Mouse (Mus musculus) kidney, embryonic 16.5 days (tissue): ENCODE measurements around the gene Sdhc. TPM values are rescaled to one million over a fixed set of nuclear protein-coding genes. Genes with fewer than 3 reads are reported as not detected.

Experiments
- ATAC-seq: fragments of 200-750 bp; cut with Nextera tagmentation; 2 replicates; pipeline ENCODE4 v1.8.0; 2017; ENCODE audit warnings: moderate TSS enrichment; ENCODE audit not compliant: low FRiP score, low TSS enrichment
- H3K27ac ChIP-seq: fragments of 300-500 bp; sonication (generic); 2 replicates; pipeline ENCODE4 v1.5.1; 2014; ENCODE audit warnings: low read length
- H3K27me3 ChIP-seq: fragments of 300-500 bp; sonication (generic); 2 replicates; pipeline ENCODE4 v1.6.1; 2014; ENCODE audit warnings: low read length, control low read depth, mixed read lengths; ENCODE audit not compliant: insufficient read depth
- H3K36me3 ChIP-seq: fragments of 300-500 bp; sonication (generic); 2 replicates; pipeline ENCODE4 v1.6.1; 2014; ENCODE audit warnings: low read length, control low read depth, mixed read lengths; ENCODE audit not compliant: insufficient read depth
- H3K4me1 ChIP-seq: fragments of 300-500 bp; sonication (generic); 2 replicates; pipeline ENCODE4 v1.6.1; 2014; ENCODE audit warnings: low read length, control low read depth, mixed read lengths; ENCODE audit not compliant: insufficient read depth
- H3K4me2 ChIP-seq: fragments of 300-500 bp; sonication (generic); replicated peaks from 2 replicates; pipeline ENCODE4 v1.6.1; 2014; ENCODE audit warnings: low read depth, low read length
- H3K4me3 ChIP-seq: fragments of 300-500 bp; sonication (generic); 2 replicates; pipeline ENCODE4 v1.5.1; 2014; ENCODE audit warnings: mild to moderate bottlenecking, low read length
- H3K9ac ChIP-seq: fragments of 300-500 bp; sonication (generic); replicated peaks from 2 replicates; pipeline ENCODE4 v1.6.1; 2014; ENCODE audit warnings: low read length
- H3K9me3 ChIP-seq: fragments of 300-500 bp; sonication (generic); 2 replicates; pipeline ENCODE4 v1.6.1; 2016; ENCODE audit warnings: low read length, control low read depth
- WGBS: fragments of 180-500 bp; shearing (Covaris S2); extraction: QIAGEN DNeasy Blood & Tissue Kit; methylation state at CpG from one replicate; pipeline ENCODE4 v1.1.7; 2014; 5-methylcytosine and 5-hydroxymethylcytosine counted together
- polyA plus RNA-seq: library from polyadenylated mRNA; unstranded; fragments of >200 nt; fragmentation: Nextera tagmentation; extraction: Ambion mirVana; gene quantifications from 2 replicates; pipeline ENCODE4 v1.2.1, GENCODE M21; 2015

Gene Sdhc
- polyA plus RNA-seq, 1 experiment from 2014 or later, result 340 TPM

- no peaks in the 10 kb centered on the region for H3K4me1 ChIP-seq
- 88% methylated on average over 14 of the region's 14 CpGs for WGBS
These were observed 31.0 kb downstream of the Sdhc start for GRCm38 (mm10) chr1:171119405-171119804.

GRCm38 (mm10) chr1:171118996-171119395 is 31.4 kb downstream of the Sdhc start:
- Histone ChIP-seq H3K36me3 (no peaks in the 10 kb centered on the region), H3K4me2 (no peak overlapping the region), H3K4me1 (no peaks in the 10 kb centered on the region), H3K9me3 (no peaks in the 10 kb centered on the region), H3K27ac (no peak overlapping the region), H3K27me3 (no peaks in the 10 kb centered on the region), H3K4me3 (no peak overlapping the region), H3K9ac (no peak overlapping the region)
- ATAC-seq, result no peak
- WGBS, result 91% methylated on average over 5 of the region's 5 CpGs

More at GRCm38 (mm10) chr1:171119405-171119804, 31.0 kb downstream of the Sdhc start:
- Histone ChIP-seq H3K27ac (no peak overlapping the region), H3K27me3 (no peaks in the 10 kb centered on the region), H3K9ac (no peak overlapping the region), H3K9me3 (no peaks in the 10 kb centered on the region), H3K4me2 (no peak overlapping the region), H3K36me3 (no peaks in the 10 kb centered on the region), H3K4me3 (no peak overlapping the region)
- ATAC-seq, result no peak

- no peak overlapping the region for H3K27ac ChIP-seq
- H3K4me2 ChIP-seq, result no peak overlapping the region
- no peak overlapping the region for H3K4me3 ChIP-seq
- H3K4me1 ChIP-seq, result peaks cover 3% of the 10 kb centered on the region; the same call in 1 of the 2 replicates
- WGBS, result 7% methylated on average over 4 of the region's 4 CpGs
- H3K36me3 ChIP-seq, result no peaks in the 10 kb centered on the region
- H3K9me3 ChIP-seq, result no peaks in the 10 kb centered on the region
- no peak overlapping the region for H3K9ac ChIP-seq
- H3K27me3 ChIP-seq, result no peaks in the 10 kb centered on the region
- ATAC-seq, result no peak
These were observed 32.1 kb downstream of the Sdhc start for GRCm38 (mm10) chr1:171118269-171118684.

- H3K9me3 ChIP-seq, result no peaks in the 10 kb centered on the region
- no peak overlapping the region for H3K27ac ChIP-seq
- 64% methylated on average over 4 of the region's 4 CpGs for WGBS
- H3K9ac ChIP-seq, result no peak overlapping the region
- no peak overlapping the region for H3K4me3 ChIP-seq
- H3K27me3 ChIP-seq, result no peaks in the 10 kb centered on the region
- H3K4me1 ChIP-seq, result peaks cover 10% of the 10 kb centered on the region
- no peak for ATAC-seq
- H3K4me2 ChIP-seq, result no peak overlapping the region
- H3K36me3 ChIP-seq, result no peaks in the 10 kb centered on the region
These were observed 34.1 kb downstream of the Sdhc start for GRCm38 (mm10) chr1:171116280-171116679.

GRCm38 (mm10) chr1:171113873-171114299 is 36.5 kb downstream of the Sdhc start, which contains the start of gene Cfap126:
Gene Cfap126, plus strand, starts transcription at chr1:171113918.
- Histone ChIP-seq H3K4me3 (peak within 1 kb of the TSS; percentile 49), H3K4me1 (peaks cover 14% of the 10 kb centered on the region), H3K27me3 (no peaks in the 10 kb centered on the region), H3K9me3 (no peaks in the 10 kb centered on the region), H3K9ac (peak within 1 kb of the TSS; percentile 69), H3K27ac (peak within 1 kb of the TSS; percentile 75), H3K4me2 (peak within 1 kb of the TSS; percentile 58), H3K36me3 (no peaks in the 10 kb centered on the region)
- peak; percentile 58 for ATAC-seq
- under 1% methylated on average over 24 of the region's 24 CpGs for WGBS

GRCm38 (mm10) chr1:171112986-171113385 is 37.4 kb downstream of the Sdhc start:
- ATAC-seq, result no peak
- no peak overlapping the region for H3K4me3 ChIP-seq
- H3K27ac ChIP-seq, result no peak overlapping the region
- 67% methylated on average over 4 of the region's 4 CpGs for WGBS
- no peak overlapping the region for H3K4me2 ChIP-seq
- no peak overlapping the region for H3K9ac ChIP-seq
- H3K4me1 ChIP-seq, result peaks cover 14% of the 10 kb centered on the region
- no peaks in the 10 kb centered on the region for H3K27me3 ChIP-seq
- no peaks in the 10 kb centered on the region for H3K9me3 ChIP-seq
- no peaks in the 10 kb centered on the region for H3K36me3 ChIP-seq

GRCm38 (mm10) chr1:171111781-171112575 is 38.4 kb downstream of the Sdhc start:
- Histone ChIP-seq H3K4me1 (peaks cover 14% of the 10 kb centered on the region), H3K9ac (peak overlapping the region; percentile 70), H3K36me3 (no peaks in the 10 kb centered on the region), H3K27ac (peak overlapping the region; percentile 84), H3K4me2 (peak overlapping the region; percentile 63), H3K4me3 (peak overlapping the region; percentile 69), H3K27me3 (no peaks in the 10 kb centered on the region), H3K9me3 (no peaks in the 10 kb centered on the region)
- peak; percentile 12; the same call in 1 of the 2 replicates for ATAC-seq
- 3% methylated on average over 15 of the region's 15 CpGs for WGBS

- Histone ChIP-seq H3K4me3 (peak overlapping the region; percentile 69), H3K4me1 (peaks cover 14% of the 10 kb centered on the region), H3K4me2 (peak overlapping the region; percentile 63), H3K36me3 (no peaks in the 10 kb centered on the region), H3K9ac (peak overlapping the region; percentile 70), H3K27ac (peak overlapping the region; percentile 84), H3K9me3 (no peaks in the 10 kb centered on the region), H3K27me3 (no peaks in the 10 kb centered on the region)
- WGBS, result under 1% methylated on average over 38 of the region's 38 CpGs
- peak; percentile 88 for ATAC-seq
These were observed 39.2 kb downstream of the Sdhc start for GRCm38 (mm10) chr1:171111020-171111780.

- Histone ChIP-seq H3K27me3 (no peaks in the 10 kb centered on the region), H3K4me2 (peak overlapping the region; percentile 63), H3K36me3 (no peaks in the 10 kb centered on the region), H3K4me3 (peak overlapping the region; percentile 69), H3K4me1 (peaks cover 14% of the 10 kb centered on the region), H3K9me3 (no peaks in the 10 kb centered on the region), H3K9ac (peak overlapping the region; percentile 65), H3K27ac (peak overlapping the region; percentile 47)
- ATAC-seq, result peak; percentile 52; the same call in 1 of the 2 replicates
- 14% methylated on average over 15 of the region's 15 CpGs for WGBS
These were observed 39.8 kb downstream of the Sdhc start for GRCm38 (mm10) chr1:171110659-171111019.
